Mouse (Mus musculus) embryo, embryonic 11.5 days (tissue): ENCODE data around the gene Cd180.

ENCODE experiments used
- DNase-seq: peaks from one replicate; pipeline ENCODE4 v3.0.0-alpha.2; 2012; ENCODE audit warnings: low read depth, low spot score

The Cd180 gene

DNA sequence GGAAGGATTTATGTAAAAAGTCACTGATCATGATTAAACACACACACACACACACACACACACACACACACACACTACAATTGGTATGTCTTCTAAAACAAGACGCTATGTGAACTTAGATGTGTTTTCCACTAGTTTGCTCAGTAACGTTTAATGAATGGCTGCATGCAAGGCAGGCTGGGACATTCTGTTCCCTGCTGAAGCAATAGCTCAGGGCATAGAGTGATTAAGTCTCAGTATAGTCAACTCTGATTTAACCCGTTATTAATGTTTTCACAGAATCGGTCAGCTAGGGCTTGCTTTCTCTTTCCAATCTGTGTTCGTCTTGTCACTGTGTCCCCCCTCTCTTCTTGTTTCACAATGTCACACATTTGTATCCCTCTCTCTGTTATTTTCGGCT lies 82.1 kb downstream of the Cd180 start:
- DNase-seq = no peak

GRCm38 (mm10) chr13:102778859-102779258 lies 85.5 kb downstream of the Cd180 start:
- DNase-seq = no peak

GRCm38 (mm10) chr13:102779275-102779674 lies 85.9 kb downstream of the Cd180 start:
- no peak for DNase-seq

- DNase-seq = no peak
Measured at GRCm38 (mm10) chr13:102783531-102784310, 90.4 kb downstream of the Cd180 start.

- no peak for DNase-seq
Measured at GRCm38 (mm10) chr13:102786666-102787230, 93.4 kb downstream of the Cd180 start.
